Mouse (Mus musculus): ENCODE data around the gene Fam57a. TPM values are rescaled to one million over a fixed set of nuclear protein-coding genes. Genes with fewer than 3 reads are reported as not detected.

Gene Fam57a
- polyA plus RNA-seq, 1 experiment, result 1.2 TPM

DNA sequence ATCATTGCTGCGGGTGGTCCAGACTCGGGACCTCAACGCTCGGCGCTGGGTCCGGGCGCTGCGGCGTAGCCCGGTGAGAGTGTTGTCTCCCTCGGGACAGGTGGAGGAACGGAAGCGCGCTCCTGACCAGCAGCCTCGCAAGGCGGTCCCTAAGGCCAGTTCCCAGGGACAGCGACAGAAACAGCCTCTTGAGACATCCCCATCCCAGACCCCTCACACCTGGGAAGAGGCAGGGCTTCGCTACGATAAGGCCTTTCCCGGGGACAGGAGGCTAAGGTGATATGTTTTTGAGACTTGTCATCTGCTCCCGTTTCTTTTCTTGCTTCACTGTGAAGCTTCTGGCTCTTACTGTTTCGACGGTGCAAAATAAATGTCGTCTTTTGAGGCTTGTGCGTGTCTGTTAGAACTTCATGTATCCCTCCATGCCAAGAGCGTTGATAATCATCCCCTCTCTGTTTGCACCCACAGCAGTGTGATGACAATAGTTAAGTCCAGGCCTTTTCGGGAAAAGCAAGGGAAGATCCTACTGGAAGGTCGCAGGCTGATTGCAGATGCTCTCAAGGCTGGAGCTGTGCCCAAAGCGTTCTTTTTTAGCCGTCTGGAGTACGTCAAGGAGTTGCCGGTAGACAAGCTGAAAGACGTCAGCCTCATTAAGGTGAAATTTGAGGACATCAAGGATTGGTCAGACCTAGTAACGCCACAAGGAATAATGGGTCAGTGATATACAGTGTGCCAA lies 64.5 kb downstream of the Fam57a start:
- 6% methylated on average over 34 of the region's 34 CpGs for WGBS
- Histone ChIP-seq H3K4me3 (replicated peaks; ENCODE audit: control insufficient read depth, low read depth, low read length) (peak overlapping the region; percentile 83), H3K4me1 (ENCODE audit: control insufficient read depth, insufficient read depth, low read length) (no peaks in the 10 kb centered on the region; the same call in 1 of the 2 replicates), H3K27ac (ENCODE audit: control insufficient read depth, insufficient read depth, low read depth, low read length, poor library complexity) (no peak overlapping the region; the same call in 1 of the 2 replicates)
- TF ChIP-seq CTCF (IDR thresholded peaks at IDR 0.05; ENCODE audit: control insufficient read depth, insufficient read depth, low read length) (no peak), POLR2A (IDR thresholded peaks at IDR 0.05; ENCODE audit: borderline replicate concordance, control insufficient read depth, low read depth, low read length) (no peak)

DNA sequence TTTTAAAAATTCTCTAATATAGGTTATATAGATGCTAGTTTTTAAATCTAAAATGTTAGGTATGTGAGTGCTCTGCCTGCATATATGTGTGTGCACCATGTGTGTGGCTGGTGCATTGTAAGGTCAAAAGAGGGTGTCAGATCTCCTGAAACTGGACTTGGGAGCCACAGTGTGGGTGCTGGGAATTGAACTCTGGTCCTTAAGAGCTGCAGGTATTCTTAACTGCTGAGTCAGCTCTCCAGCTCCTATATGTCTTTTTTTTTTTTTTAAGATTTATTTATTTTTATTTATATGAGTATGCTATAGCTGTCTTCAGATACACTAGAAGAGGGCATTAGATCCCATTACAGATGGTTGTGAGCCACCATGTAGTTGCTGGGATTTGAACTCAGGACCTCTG lies 67.0 kb downstream of the Fam57a start:
- no peak overlapping the region for H3K4me3 ChIP-seq (replicated peaks; ENCODE audit: control insufficient read depth, low read depth, low read length)
- H3K27ac ChIP-seq (ENCODE audit: control insufficient read depth, insufficient read depth, low read depth, low read length, poor library complexity), result no peak overlapping the region
- no peaks in the 10 kb centered on the region; the same call in 1 of the 2 replicates for H3K4me1 ChIP-seq (ENCODE audit: control insufficient read depth, insufficient read depth, low read length)
- TF ChIP-seq POLR2A (IDR thresholded peaks at IDR 0.05; ENCODE audit: borderline replicate concordance, control insufficient read depth, low read depth, low read length), result no peak
- TF ChIP-seq CTCF (IDR thresholded peaks at IDR 0.05; ENCODE audit: control insufficient read depth, insufficient read depth, low read length), result no peak

DNA sequence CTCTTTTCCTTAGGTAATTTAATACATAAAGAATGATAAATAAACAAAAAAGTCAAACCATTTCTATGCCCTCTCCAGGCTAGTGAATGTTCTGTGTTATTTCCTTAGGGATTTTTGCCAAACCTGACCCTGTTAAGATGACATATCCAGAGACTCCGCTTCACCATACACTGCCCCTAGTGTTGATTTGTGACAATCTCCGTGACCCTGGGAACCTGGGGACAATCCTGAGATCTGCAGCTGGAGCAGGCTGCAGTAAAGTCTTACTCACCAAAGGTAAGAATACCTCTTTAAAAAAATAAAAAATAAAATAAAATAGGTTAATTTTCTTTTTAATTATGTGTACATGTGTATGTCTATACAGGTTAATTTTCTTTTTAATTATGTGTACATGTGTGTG lies 67.8 kb downstream of the Fam57a start:
- H3K4me1 ChIP-seq (ENCODE audit: control insufficient read depth, insufficient read depth, low read length), result no peaks in the 10 kb centered on the region; the same call in 1 of the 2 replicates
- H3K27ac ChIP-seq (ENCODE audit: control insufficient read depth, insufficient read depth, low read depth, low read length, poor library complexity), result no peak overlapping the region
- WGBS, result 69% methylated on average over 2 of the region's 2 CpGs
- TF ChIP-seq CTCF (IDR thresholded peaks at IDR 0.05; ENCODE audit: control insufficient read depth, insufficient read depth, low read length) (no peak), POLR2A (IDR thresholded peaks at IDR 0.05; ENCODE audit: borderline replicate concordance, control insufficient read depth, low read depth, low read length) (no peak)
- no peak overlapping the region for H3K4me3 ChIP-seq (replicated peaks; ENCODE audit: control insufficient read depth, low read depth, low read length)

DNA sequence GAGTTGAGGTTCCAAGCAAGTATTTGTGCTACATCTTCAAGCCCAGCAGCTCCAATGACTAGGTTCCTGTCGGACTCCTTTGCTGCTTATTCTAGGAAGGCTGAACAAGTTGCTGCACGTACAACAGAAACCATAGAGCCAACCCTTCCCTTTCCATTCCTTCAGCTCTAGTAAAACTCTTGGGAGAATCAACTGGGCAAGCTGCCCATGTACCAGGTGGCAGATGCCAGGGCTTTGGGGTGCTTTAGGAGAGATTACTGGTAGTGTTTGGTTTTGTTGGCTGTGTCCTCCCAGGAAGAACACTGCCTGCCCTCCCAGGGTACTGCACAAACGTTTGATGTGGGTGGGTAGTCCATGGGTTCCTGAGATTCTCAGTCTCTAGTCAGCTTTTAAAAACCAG lies 72.6 kb downstream of the Fam57a start:
- H3K27ac ChIP-seq (ENCODE audit: control insufficient read depth, insufficient read depth, low read depth, low read length, poor library complexity), result no peak overlapping the region
- TF ChIP-seq POLR2A (IDR thresholded peaks at IDR 0.05; ENCODE audit: borderline replicate concordance, control insufficient read depth, low read depth, low read length) (no peak), CTCF (IDR thresholded peaks at IDR 0.05; ENCODE audit: control insufficient read depth, insufficient read depth, low read length) (no peak)
- no peaks in the 10 kb centered on the region for H3K4me1 ChIP-seq (ENCODE audit: control insufficient read depth, insufficient read depth, low read length)
- WGBS, result 62% methylated on average over 3 of the region's 3 CpGs
- H3K4me3 ChIP-seq (replicated peaks; ENCODE audit: control insufficient read depth, low read depth, low read length), result no peak overlapping the region

DNA sequence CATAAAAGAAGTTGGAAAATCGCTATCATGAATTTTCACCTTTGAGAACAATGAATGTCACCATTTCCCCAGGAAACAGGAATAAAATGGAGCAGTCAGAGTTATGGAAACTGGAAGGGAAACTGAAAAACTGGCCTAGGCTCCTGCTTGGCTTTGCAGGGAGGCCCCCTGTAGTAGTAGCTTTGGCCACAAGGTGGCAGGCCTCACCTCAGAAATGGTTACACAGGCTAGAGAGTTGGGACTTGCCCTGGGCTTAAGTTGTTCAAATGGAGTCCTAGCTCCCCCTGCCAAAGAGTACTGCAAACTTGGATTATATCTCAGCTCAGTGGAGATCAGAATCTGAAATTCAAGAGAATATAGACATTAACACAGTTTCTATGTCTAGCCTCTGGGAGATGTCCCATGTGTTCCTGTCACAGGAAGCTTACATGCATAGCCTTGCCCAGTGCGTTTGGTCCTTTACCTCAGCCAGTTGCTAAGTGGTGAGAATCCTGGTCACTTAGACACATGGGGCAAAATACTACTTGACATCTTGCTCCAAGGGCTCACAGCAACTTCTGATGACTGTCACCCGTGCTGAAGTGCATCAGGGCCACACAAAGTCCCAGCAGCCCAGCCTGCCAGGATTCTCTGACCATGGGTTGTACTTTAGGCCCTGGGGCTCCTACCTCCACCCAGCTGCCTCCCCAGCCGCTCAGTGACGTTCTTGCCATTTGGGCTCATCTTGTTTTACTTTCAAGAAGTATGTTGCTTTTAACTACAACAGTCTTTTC lies 73.9 kb downstream of the Fam57a start:
- WGBS, result 62% methylated on average over 5 of the region's 5 CpGs
- Histone ChIP-seq H3K4me3 (replicated peaks; ENCODE audit: control insufficient read depth, low read depth, low read length) (no peak overlapping the region), H3K4me1 (ENCODE audit: control insufficient read depth, insufficient read depth, low read length) (no peaks in the 10 kb centered on the region), H3K27ac (ENCODE audit: control insufficient read depth, insufficient read depth, low read depth, low read length, poor library complexity) (no peak overlapping the region)
- TF ChIP-seq CTCF (IDR thresholded peaks at IDR 0.05; ENCODE audit: control insufficient read depth, insufficient read depth, low read length) (peak; percentile 87), POLR2A (IDR thresholded peaks at IDR 0.05; ENCODE audit: borderline replicate concordance, control insufficient read depth, low read depth, low read length) (no peak)

DNA sequence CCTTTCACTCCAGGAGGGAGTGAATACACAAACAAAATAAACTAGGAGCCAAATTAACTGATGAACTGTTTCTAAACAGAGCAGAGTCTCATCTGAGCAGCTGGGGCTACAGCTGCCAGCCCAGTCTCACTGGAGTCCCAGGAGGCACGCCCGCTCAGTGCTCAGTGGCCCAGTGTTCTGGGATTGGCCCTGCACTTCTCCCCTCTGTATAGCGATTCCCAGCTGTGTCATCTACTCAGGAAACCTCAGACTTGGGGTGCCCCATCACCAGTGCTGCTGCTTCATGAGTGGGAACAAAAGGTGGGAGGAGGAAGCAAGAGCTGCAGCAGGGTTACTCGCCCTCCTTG lies 74.4 kb downstream of the Fam57a start:
- Histone ChIP-seq H3K4me1 (ENCODE audit: control insufficient read depth, insufficient read depth, low read length) (no peaks in the 10 kb centered on the region), H3K27ac (ENCODE audit: control insufficient read depth, insufficient read depth, low read depth, low read length, poor library complexity) (no peak overlapping the region), H3K4me3 (replicated peaks; ENCODE audit: control insufficient read depth, low read depth, low read length) (no peak overlapping the region)
- 85% methylated on average over 4 of the region's 4 CpGs for WGBS
- TF ChIP-seq CTCF (IDR thresholded peaks at IDR 0.05; ENCODE audit: control insufficient read depth, insufficient read depth, low read length) (no peak), POLR2A (IDR thresholded peaks at IDR 0.05; ENCODE audit: borderline replicate concordance, control insufficient read depth, low read depth, low read length) (no peak)

DNA sequence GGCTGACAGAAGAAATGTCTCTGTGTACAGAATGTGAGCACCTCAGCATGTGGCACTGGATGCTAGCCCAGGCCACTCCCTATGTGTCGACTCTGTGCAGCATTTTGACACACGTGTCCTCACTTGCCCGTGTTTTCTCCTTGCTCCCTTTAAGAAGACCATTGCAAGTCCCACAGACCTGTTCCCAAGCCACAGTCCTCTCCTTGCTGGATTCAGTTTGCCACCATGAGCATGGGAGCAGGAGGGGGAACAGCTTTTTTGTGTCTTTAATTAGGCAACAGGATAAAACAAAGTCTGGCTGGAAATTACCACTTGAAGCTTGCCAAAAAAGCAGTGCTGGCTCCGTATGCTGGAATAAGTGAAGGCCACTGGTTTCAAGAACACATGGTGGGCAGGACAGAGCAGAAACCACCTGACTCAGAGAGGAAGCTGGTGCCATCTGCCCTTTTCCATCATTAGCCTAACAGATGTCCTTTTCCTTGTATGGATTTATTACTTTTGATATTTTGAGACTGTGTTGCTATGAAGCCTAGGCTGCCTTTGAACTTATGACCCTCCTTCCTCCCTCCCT lies 76.0 kb downstream of the Fam57a start:
- H3K4me1 ChIP-seq (ENCODE audit: control insufficient read depth, insufficient read depth, low read length), result no peaks in the 10 kb centered on the region; the same call in 1 of the 2 replicates
- H3K27ac ChIP-seq (ENCODE audit: control insufficient read depth, insufficient read depth, low read depth, low read length, poor library complexity), result no peak overlapping the region
- WGBS, result 71% methylated on average over 4 of the region's 4 CpGs
- TF ChIP-seq POLR2A (IDR thresholded peaks at IDR 0.05; ENCODE audit: borderline replicate concordance, control insufficient read depth, low read depth, low read length) (no peak), CTCF (IDR thresholded peaks at IDR 0.05; ENCODE audit: control insufficient read depth, insufficient read depth, low read length) (no peak)
- no peak overlapping the region for H3K4me3 ChIP-seq (replicated peaks; ENCODE audit: control insufficient read depth, low read depth, low read length)

DNA sequence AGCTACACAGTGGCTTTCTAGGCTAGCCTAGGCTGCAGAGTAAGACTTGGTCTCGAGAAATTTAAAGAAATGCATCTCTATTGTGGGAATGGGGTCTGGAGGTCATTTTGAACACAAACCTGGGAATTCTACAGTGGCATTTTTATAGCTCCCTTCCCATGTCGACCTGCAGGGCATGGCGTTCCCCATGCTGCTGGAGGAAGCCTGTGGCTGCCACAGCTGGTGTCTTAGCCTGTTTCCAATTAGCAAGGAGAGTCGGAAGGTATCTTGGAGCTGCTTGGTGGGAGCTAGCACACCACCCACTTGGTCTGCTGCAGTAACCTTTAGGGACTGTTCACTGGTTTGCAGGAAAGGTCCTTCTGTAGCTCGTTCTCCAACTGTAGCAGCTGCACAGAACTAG lies 76.7 kb downstream of the Fam57a start:
- 70% methylated on average over 5 of the region's 5 CpGs for WGBS
- no peak for TF ChIP-seq POLR2A (IDR thresholded peaks at IDR 0.05; ENCODE audit: borderline replicate concordance, control insufficient read depth, low read depth, low read length)
- TF ChIP-seq CTCF (IDR thresholded peaks at IDR 0.05; ENCODE audit: control insufficient read depth, insufficient read depth, low read length), result no peak
- H3K27ac ChIP-seq (ENCODE audit: control insufficient read depth, insufficient read depth, low read depth, low read length, poor library complexity), result no peak overlapping the region
- no peak overlapping the region for H3K4me3 ChIP-seq (replicated peaks; ENCODE audit: control insufficient read depth, low read depth, low read length)
- H3K4me1 ChIP-seq (ENCODE audit: control insufficient read depth, insufficient read depth, low read length), result no peaks in the 10 kb centered on the region; the same call in 1 of the 2 replicates

Data from bone marrow, adult 2 months (tissue).